Mouse (Mus musculus): Measurements from ENCODE around the gene Med31. TPM values are rescaled to one million over a fixed set of nuclear protein-coding genes. Genes with fewer than 3 reads are reported as not detected.

The Med31 gene
- total and polyA plus RNA-seq, 2 experiments from 2014 or later = 26.5 to 42.4 TPM

DNA sequence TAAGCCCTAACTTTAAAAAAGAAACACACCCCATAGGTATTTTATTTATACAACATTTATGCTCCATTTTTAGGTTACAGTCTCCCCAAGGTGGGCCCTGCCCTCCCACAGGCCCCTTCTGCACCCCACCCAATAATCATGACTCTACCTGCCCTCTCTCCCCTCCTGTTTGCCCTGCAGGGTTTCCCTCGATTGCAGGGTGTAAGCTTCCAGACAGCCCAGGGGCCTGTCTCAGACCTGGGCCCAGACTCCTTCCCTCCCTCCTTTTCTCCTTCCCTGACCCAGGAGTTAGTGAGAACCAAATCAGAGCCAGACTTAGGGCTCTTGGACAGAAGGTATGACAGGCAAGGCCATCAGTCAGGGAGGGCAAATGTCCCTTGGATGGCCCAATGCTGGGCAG is 17.6 kb upstream of the Med31 start:
- Histone ChIP-seq H3K27me3 (ENCODE audit: insufficient read depth, low read length) (no peaks in the 10 kb centered on the region), H3K4me3 (ENCODE audit: low read depth, low read length) (no peak overlapping the region), H3K9ac (replicated peaks; ENCODE audit: low read length, poor library complexity, severe bottlenecking) (no peak overlapping the region), H3K27ac (ENCODE audit: low read depth, low read length) (no peak overlapping the region), H3K4me1 (ENCODE audit: insufficient read depth, low read length) (no peaks in the 10 kb centered on the region), H3K9me3 (ENCODE audit: low read length) (no peaks in the 10 kb centered on the region), H3K36me3 (ENCODE audit: insufficient read depth, low read length) (no peaks in the 10 kb centered on the region), H3K4me2 (ENCODE audit: low read depth, low read length, poor library complexity, severe bottlenecking) (no peak overlapping the region)
- TF ChIP-seq CTCF (IDR thresholded peaks at IDR 0.05) = no peak
- ATAC-seq (ENCODE audit: low FRiP score) (no peak), DNase-seq (ENCODE audit: low spot score) (no peak)
- WGBS = 60% methylated on average over 1 of the region's 1 CpGs

DNA sequence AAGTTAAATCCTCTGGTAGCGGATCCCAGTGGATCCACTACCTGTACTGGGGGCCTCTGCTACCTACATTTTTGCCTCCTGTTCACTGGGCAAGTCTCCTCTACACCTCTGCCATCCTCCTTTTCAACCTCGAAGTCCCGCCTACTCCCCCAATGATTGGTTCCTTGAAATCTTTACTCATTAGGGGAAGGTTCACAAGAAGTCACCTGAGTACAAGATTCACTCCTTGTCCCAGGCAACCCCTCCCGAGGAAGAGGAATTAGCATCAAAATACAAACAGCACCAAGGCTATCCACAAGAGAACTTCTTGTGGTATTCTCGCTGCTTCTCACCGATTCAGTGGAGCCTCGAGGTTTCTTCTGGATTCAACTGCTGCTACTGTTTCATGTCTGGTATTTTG is 16.7 kb upstream of the Med31 start:
- ATAC-seq (ENCODE audit: low FRiP score) = no peak
- Histone ChIP-seq H3K4me1 (ENCODE audit: insufficient read depth, low read length) (no peaks in the 10 kb centered on the region), H3K9ac (replicated peaks; ENCODE audit: low read length, poor library complexity, severe bottlenecking) (no peak overlapping the region), H3K4me3 (ENCODE audit: low read depth, low read length) (no peak overlapping the region), H3K27ac (ENCODE audit: low read depth, low read length) (no peak overlapping the region), H3K27me3 (ENCODE audit: insufficient read depth, low read length) (no peaks in the 10 kb centered on the region), H3K4me2 (ENCODE audit: low read depth, low read length, poor library complexity, severe bottlenecking) (no peak overlapping the region), H3K9me3 (ENCODE audit: low read length) (no peaks in the 10 kb centered on the region), H3K36me3 (ENCODE audit: insufficient read depth, low read length) (no peaks in the 10 kb centered on the region)
- WGBS = 80% methylated on average over 7 of the region's 7 CpGs
- DNase-seq (ENCODE audit: low spot score) = no peak
- TF ChIP-seq CTCF (IDR thresholded peaks at IDR 0.05) = no peak

DNA sequence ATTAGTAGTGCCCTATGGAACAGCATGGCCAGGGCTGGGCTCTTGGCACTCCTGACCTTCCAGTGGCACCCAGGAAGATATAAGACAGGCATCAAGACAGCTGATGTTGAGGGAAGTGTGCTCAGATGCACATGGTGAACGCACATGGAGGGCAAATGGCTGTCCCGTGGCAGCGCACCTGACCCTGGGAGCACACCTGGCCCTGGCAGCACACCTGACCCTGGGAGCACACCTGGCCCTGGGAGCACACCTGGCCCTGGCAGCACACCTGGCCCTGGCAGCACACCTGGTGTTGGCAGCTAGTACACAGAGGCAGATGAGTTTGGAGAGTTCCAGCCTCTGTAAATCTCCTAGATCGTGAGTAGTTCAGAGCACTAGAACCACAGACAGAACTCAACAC is 13.1 kb upstream of the Med31 start:
- 92% methylated on average over 4 of the region's 4 CpGs for WGBS
- H3K4me3 ChIP-seq (ENCODE audit: low read depth, low read length) = no peak overlapping the region
- DNase-seq (ENCODE audit: low spot score) = no peak
- no peak for TF ChIP-seq CTCF (IDR thresholded peaks at IDR 0.05)
- no peaks in the 10 kb centered on the region for H3K27me3 ChIP-seq (ENCODE audit: insufficient read depth, low read length)
- H3K4me1 ChIP-seq (ENCODE audit: insufficient read depth, low read length) = no peaks in the 10 kb centered on the region
- no peak overlapping the region for H3K9ac ChIP-seq (replicated peaks; ENCODE audit: low read length, poor library complexity, severe bottlenecking)
- no peak for ATAC-seq (ENCODE audit: low FRiP score)
- H3K9me3 ChIP-seq (ENCODE audit: low read length) = no peaks in the 10 kb centered on the region
- H3K4me2 ChIP-seq (ENCODE audit: low read depth, low read length, poor library complexity, severe bottlenecking) = no peak overlapping the region
- H3K27ac ChIP-seq (ENCODE audit: low read depth, low read length) = no peak overlapping the region
- H3K36me3 ChIP-seq (ENCODE audit: insufficient read depth, low read length) = no peaks in the 10 kb centered on the region

DNA sequence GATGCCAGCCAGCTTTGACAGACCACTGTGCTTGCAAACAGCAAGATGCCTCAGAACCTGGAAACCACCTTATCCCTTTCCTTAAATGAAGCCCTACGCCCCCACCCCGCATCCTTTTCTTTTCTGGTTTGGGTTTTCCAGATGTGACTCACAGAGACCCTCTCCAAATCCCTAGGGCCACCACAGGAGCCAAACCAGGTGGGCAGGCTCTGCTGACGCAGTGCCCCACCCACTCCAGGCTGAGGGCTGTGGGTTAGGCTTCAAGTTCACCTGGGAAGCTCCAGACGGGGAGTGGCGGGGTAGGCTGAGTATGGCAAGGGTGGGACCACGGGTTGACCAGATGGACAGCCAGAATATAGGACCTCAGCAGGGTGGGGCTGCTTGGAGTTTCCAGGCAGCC is 11.5 kb upstream of the Med31 start:
- H3K4me2 ChIP-seq (ENCODE audit: low read depth, low read length, poor library complexity, severe bottlenecking) = no peak overlapping the region
- no peaks in the 10 kb centered on the region for H3K27me3 ChIP-seq (ENCODE audit: insufficient read depth, low read length)
- no peaks in the 10 kb centered on the region for H3K9me3 ChIP-seq (ENCODE audit: low read length)
- no peak for TF ChIP-seq CTCF (IDR thresholded peaks at IDR 0.05)
- no peak overlapping the region for H3K27ac ChIP-seq (ENCODE audit: low read depth, low read length)
- H3K4me3 ChIP-seq (ENCODE audit: low read depth, low read length) = no peak overlapping the region
- ATAC-seq (ENCODE audit: low FRiP score) (no peak), DNase-seq (ENCODE audit: low spot score) (no peak)
- 84% methylated on average over 6 of the region's 6 CpGs for WGBS
- no peaks in the 10 kb centered on the region for H3K4me1 ChIP-seq (ENCODE audit: insufficient read depth, low read length)
- H3K9ac ChIP-seq (replicated peaks; ENCODE audit: low read length, poor library complexity, severe bottlenecking) = no peak overlapping the region
- H3K36me3 ChIP-seq (ENCODE audit: insufficient read depth, low read length) = no peaks in the 10 kb centered on the region

DNA sequence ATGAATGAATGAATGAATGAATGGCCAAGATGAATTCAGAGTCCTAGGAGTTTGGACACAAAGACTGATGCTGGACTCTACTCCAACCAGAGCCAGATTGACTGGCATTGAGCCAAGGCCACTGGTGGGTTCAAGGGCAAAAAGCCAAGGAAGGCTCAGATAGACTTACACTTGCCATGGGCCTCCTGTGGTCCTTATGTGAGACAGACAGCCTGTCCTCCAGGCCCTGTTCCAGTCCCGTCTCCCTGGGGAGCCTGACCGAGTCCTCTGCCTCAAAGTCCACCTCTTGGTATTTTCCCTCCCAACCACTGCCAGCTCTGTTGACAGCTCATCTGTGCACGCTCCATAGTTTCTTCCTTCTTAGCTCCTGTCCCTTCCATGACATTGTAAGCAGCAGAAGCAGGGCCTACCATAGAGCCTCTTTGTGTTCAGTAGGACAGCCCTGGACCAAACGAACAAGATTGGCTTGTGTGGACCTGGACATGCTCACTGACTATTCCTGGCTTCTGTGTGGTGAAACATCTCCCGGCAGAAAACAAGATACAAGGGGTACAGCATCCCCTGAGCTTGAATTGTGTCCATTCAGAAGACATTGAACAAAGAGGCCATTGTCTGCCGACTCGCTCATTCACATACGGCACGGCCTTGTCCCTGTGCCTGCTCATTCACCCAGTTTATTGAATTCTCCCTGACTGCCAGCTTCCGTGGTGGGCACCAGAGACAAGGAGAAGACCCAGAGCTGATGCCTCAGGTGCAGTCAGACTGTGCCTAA is 10.8 kb upstream of the Med31 start:
- H3K4me3 ChIP-seq (ENCODE audit: low read depth, low read length) = no peak overlapping the region
- DNase-seq (ENCODE audit: low spot score) (peak; percentile 88), ATAC-seq (ENCODE audit: low FRiP score) (peak; percentile 58; the same call in 1 of the 2 replicates)
- no peak overlapping the region for H3K4me2 ChIP-seq (ENCODE audit: low read depth, low read length, poor library complexity, severe bottlenecking)
- WGBS = 38% methylated on average over 10 of the region's 10 CpGs
- no peak overlapping the region for H3K27ac ChIP-seq (ENCODE audit: low read depth, low read length)
- H3K9me3 ChIP-seq (ENCODE audit: low read length) = no peaks in the 10 kb centered on the region
- no peaks in the 10 kb centered on the region for H3K27me3 ChIP-seq (ENCODE audit: insufficient read depth, low read length)
- H3K4me1 ChIP-seq (ENCODE audit: insufficient read depth, low read length) = no peaks in the 10 kb centered on the region
- TF ChIP-seq CTCF (IDR thresholded peaks at IDR 0.05) = no peak
- no peaks in the 10 kb centered on the region for H3K36me3 ChIP-seq (ENCODE audit: insufficient read depth, low read length)
- no peak overlapping the region for H3K9ac ChIP-seq (replicated peaks; ENCODE audit: low read length, poor library complexity, severe bottlenecking)

DNA sequence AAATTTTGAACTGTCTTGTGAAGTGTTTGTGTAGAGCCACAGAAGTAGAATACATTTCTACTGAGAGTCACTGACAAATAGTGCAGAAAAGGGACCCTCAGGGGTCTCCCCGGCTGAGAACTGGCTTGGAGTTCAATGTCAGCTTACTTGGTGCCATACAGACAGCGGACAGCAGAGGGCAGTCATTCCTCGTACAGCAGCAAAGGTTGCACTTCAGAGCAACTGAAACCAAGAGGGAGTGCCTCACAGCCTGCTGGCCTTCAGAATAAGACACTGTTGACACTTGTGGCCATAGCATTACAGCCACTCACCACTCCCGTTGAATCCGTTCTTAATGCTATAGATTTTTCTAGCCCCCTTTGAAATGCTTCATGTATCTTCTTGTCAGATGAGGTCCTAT is 9.5 kb upstream of the Med31 start:
- H3K27ac ChIP-seq (ENCODE audit: low read depth, low read length) = no peak overlapping the region
- H3K4me1 ChIP-seq (ENCODE audit: insufficient read depth, low read length) = no peaks in the 10 kb centered on the region
- H3K36me3 ChIP-seq (ENCODE audit: insufficient read depth, low read length) = no peaks in the 10 kb centered on the region
- DNase-seq (ENCODE audit: low spot score) (peak; percentile 82), ATAC-seq (ENCODE audit: low FRiP score) (peak; percentile 60; the same call in 1 of the 2 replicates)
- no peak overlapping the region for H3K9ac ChIP-seq (replicated peaks; ENCODE audit: low read length, poor library complexity, severe bottlenecking)
- H3K9me3 ChIP-seq (ENCODE audit: low read length) = no peaks in the 10 kb centered on the region
- no peak overlapping the region for H3K4me3 ChIP-seq (ENCODE audit: low read depth, low read length)
- no peak overlapping the region for H3K4me2 ChIP-seq (ENCODE audit: low read depth, low read length, poor library complexity, severe bottlenecking)
- WGBS = 16% methylated on average over 5 of the region's 5 CpGs
- TF ChIP-seq CTCF (IDR thresholded peaks at IDR 0.05) = peak; percentile 94
- H3K27me3 ChIP-seq (ENCODE audit: insufficient read depth, low read length) = no peaks in the 10 kb centered on the region

Measured in midbrain, postnatal 0 days (tissue).